Mouse (Mus musculus): ENCODE data around the gene Spr. TPM values are rescaled to one million over a fixed set of nuclear protein-coding genes. Genes with fewer than 3 reads are reported as not detected.
"Not testable (repeated sequence)": the region's sequence is repeated elsewhere in the genome, so short reads cannot be mapped to it uniquely, and the experiment has no call there.

Spr gene
- 39.5 and 41.4 TPM in 2 replicates for polyA plus RNA-seq (2015; fragmentation: Nextera tagmentation; extraction: Ambion mirVana)

GRCm38 (mm10) chr6:85137217-85138035 lies at the start of gene Spr:
TSS of gene Spr (minus strand) at chr6:85137766.
- H3K9me3 ChIP-seq, result no peaks in the 10 kb centered on the region
- H3K4me3 ChIP-seq, result peak within 1 kb of the TSS; percentile 82
- under 1% methylated on average over 49 of the region's 49 CpGs for WGBS
- peak within 1 kb of the TSS; percentile 92 for H3K27ac ChIP-seq
- ATAC-seq (ENCODE audit: low FRiP score, low read depth), result peak; percentile 94
- H3K4me2 ChIP-seq (replicated peaks), result peak within 1 kb of the TSS; percentile 63
- H3K9ac ChIP-seq, result peak within 1 kb of the TSS; percentile 89
- H3K4me1 ChIP-seq, result peaks cover 5% of the 10 kb centered on the region
- no peaks in the 10 kb centered on the region for H3K27me3 ChIP-seq
- peaks cover 16% of the 10 kb centered on the region for H3K36me3 ChIP-seq

GRCm38 (mm10) chr6:85186744-85187059 lies 49.1 kb upstream of the Spr start:
- Histone ChIP-seq H3K4me2 (replicated peaks) (peak overlapping the region; percentile 72), H3K9me3 (no peaks in the 10 kb centered on the region), H3K36me3 (no peaks in the 10 kb centered on the region), H3K27ac (no peak overlapping the region), H3K9ac (no peak overlapping the region), H3K4me3 (peak overlapping the region; percentile 39), H3K27me3 (peaks cover 91% of the 10 kb centered on the region), H3K4me1 (peaks cover 44% of the 10 kb centered on the region)
- no peak for ATAC-seq (ENCODE audit: low FRiP score, low read depth)
- WGBS, result 3% methylated on average over 15 of the region's 15 CpGs

GRCm38 (mm10) chr6:85186033-85186743 lies 48.6 kb upstream of the Spr start:
- Histone ChIP-seq H3K4me3 (peak overlapping the region; percentile 39), H3K9ac (no peak overlapping the region)

DNA sequence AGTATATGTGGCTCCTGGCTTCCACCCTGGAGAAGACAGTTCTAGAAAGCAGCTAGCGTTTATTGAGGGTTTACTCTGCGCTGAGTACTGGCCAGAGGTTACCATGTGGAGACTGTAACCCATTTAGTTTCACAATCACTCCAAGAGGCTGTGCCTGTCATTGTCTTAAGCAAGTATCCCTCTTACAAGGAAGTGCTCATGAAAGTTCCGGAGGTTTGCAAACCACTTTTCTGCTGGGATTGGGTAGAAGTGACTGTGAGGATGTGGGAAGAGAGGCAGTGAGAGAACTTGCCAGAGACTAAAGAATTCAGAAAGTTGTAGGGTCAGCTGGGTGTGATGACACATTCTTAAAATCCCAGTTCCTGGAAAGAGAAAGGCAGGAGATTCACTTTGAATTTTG lies 46.4 kb upstream of the Spr start:
- Histone ChIP-seq H3K4me2 (replicated peaks) (no peak overlapping the region), H3K27me3 (peaks cover 80% of the 10 kb centered on the region), H3K4me1 (peaks cover 26% of the 10 kb centered on the region), H3K4me3 (no peak overlapping the region), H3K9me3 (no peaks in the 10 kb centered on the region), H3K9ac (no peak overlapping the region), H3K36me3 (no peaks in the 10 kb centered on the region), H3K27ac (no peak overlapping the region)
- 44% methylated on average over 3 of the region's 3 CpGs for WGBS
- no peak for ATAC-seq (ENCODE audit: low FRiP score, low read depth)

More at GRCm38 (mm10) chr6:85186033-85186743, 48.6 kb upstream of the Spr start:
- no peak for ATAC-seq (ENCODE audit: low FRiP score, low read depth)
- Histone ChIP-seq H3K4me1 (peaks cover 44% of the 10 kb centered on the region), H3K4me2 (replicated peaks) (peak overlapping the region; percentile 72), H3K27ac (no peak overlapping the region), H3K9me3 (no peaks in the 10 kb centered on the region), H3K36me3 (no peaks in the 10 kb centered on the region), H3K27me3 (peaks cover 91% of the 10 kb centered on the region)
- 2% methylated on average over 33 of the region's 33 CpGs for WGBS

GRCm38 (mm10) chr6:85180036-85180435 lies 42.5 kb upstream of the Spr start:
- Histone ChIP-seq H3K9me3 (no peaks in the 10 kb centered on the region), H3K27me3 (peaks cover 50% of the 10 kb centered on the region), H3K9ac (no peak overlapping the region), H3K4me1 (no peaks in the 10 kb centered on the region), H3K4me2 (replicated peaks) (no peak overlapping the region), H3K4me3 (no peak overlapping the region), H3K36me3 (no peaks in the 10 kb centered on the region), H3K27ac (no peak overlapping the region)
- 60% methylated on average over 2 of the region's 2 CpGs for WGBS
- ATAC-seq (ENCODE audit: low FRiP score, low read depth), result no peak

DNA sequence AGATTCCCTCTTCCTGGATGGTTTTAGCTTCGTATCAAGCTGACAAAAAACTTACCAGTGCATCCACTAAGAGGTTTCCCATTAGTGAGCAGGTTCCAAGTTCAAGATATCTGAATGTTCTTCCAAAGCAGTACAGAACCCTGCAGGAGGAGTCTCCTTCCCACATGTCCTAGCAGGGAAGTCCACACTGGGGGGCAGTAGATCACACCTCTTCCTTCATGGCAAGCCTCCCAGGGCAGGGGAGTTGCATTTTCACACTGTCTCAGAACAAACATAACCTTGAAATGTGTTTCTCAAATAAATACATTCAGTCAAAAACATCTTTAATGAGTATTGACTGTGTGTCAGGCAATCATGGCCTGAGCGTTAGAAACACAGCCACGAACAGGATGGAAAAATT lies 42.0 kb upstream of the Spr start:
- Histone ChIP-seq H3K27ac (no peak overlapping the region), H3K9ac (no peak overlapping the region), H3K4me2 (replicated peaks) (no peak overlapping the region), H3K4me1 (no peaks in the 10 kb centered on the region), H3K36me3 (no peaks in the 10 kb centered on the region), H3K4me3 (no peak overlapping the region), H3K27me3 (peaks cover 51% of the 10 kb centered on the region), H3K9me3 (no peaks in the 10 kb centered on the region)
- ATAC-seq (ENCODE audit: low FRiP score, low read depth), result no peak
- 74% methylated on average over 3 of the region's 3 CpGs for WGBS

DNA sequence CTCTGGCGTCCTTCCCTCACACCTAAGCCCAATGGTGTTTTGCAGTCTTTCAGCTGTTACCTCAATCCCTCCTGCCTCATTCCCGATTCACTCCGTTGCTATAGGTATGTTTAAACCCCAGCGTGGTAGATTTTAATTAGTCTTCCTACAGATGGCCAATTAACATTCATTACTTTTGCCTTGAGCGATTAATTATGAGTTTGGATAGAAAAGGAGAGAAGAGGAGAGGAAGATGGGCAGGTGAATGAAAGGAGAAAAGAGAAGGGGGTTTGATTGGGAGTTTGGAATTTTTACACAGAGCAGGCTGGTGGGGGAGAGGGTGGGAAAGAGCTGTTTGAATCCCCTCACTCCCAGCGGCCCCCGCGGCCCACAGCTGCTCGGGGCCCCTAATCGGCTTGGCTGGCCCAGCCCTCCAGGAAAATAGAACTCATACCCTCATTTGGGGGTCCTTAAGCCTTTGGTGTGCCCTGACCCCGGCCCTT lies 27.9 kb upstream of the Spr start:
- Histone ChIP-seq H3K9ac (peak overlapping the region; percentile 25; the same call in 1 of the 2 replicates), H3K27me3 (no peaks in the 10 kb centered on the region), H3K4me3 (no peak overlapping the region), H3K4me2 (replicated peaks) (no peak overlapping the region), H3K27ac (no peak overlapping the region), H3K4me1 (peaks cover 7% of the 10 kb centered on the region; the same call in 1 of the 2 replicates), H3K9me3 (no peaks in the 10 kb centered on the region), H3K36me3 (no peaks in the 10 kb centered on the region)
- no peak for ATAC-seq (ENCODE audit: low FRiP score, low read depth)
- WGBS, result 33% methylated on average over 11 of the region's 11 CpGs

DNA sequence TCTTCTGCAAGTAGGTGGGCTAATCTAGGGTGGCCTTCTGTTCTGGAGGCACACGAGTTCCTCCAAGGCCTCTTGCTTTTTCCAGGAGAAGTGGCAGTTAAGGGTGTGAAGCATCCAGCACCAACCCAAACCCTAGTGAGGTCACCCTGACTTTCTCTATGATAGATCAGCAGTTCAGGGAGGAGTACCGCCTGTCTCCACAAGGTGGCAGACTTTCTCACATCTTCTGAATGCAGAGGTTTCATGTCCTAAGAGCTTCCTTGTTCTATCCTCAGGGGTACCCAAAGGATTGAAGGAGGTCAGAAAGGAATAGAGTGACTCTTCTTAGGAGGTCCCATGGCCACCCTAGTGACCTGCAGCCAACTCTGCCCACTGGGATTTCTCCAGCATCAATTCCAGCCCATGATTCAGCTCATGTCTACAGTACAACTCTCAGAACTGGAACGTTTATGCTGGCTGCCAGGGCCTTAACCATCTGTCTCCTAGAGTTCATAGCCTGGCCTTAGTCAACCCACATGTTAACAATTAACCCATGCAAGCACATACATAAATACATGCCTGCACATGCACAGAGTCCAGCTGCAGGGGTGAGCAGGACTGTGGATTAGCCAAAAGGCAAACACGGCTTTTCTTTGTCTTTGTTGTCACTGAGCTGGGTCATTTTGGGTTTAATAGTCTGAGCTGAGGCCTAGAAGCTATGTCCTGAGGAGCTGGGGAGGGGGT lies 22.8 kb upstream of the Spr start:
- Histone ChIP-seq H3K4me2 (replicated peaks) (no peak overlapping the region), H3K27me3 (no peaks in the 10 kb centered on the region), H3K9me3 (no peaks in the 10 kb centered on the region), H3K27ac (no peak overlapping the region), H3K4me1 (peaks cover 11% of the 10 kb centered on the region), H3K9ac (no peak overlapping the region), H3K36me3 (no peaks in the 10 kb centered on the region), H3K4me3 (no peak overlapping the region)
- no peak for ATAC-seq (ENCODE audit: low FRiP score, low read depth)
- 33% methylated on average over 4 of the region's 4 CpGs for WGBS

DNA sequence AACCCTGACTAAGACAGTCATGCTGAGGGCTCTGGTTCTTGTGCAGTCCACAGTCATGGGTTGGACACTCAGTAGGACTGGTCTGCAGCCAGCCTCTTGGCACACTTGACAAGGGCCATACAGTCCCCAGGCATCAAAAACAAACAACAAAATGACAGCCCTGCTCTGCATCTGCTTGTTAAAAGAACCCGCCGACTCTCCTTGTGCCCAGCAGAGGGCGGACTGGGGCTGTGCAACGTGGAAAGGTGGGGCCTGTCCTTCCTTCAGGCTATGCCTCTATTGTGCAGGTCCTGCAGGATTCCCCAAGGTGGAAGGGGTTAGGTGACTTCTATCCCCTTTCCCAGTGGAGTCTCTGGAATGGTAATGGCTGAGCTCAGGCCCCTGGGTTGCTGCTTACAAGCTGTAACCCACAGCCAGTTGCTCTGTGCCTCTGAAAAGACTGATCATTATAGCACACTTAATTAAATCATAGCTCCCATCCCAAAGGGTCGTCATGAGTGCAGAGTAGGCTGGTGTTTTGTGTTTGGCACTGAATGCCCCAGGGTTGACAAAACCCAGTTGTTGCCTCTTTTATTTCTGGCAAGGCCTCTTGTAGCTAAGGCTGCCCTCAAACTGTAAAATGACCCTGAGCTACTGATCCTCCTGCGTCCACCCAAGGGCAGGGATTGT lies 21.7 kb upstream of the Spr start:
- H3K4me2 ChIP-seq (replicated peaks); H3K36me3 ChIP-seq; H3K4me3 ChIP-seq; H3K9ac ChIP-seq; ATAC-seq (ENCODE audit: low FRiP score, low read depth); H3K9me3 ChIP-seq; H3K27me3 ChIP-seq; H3K27ac ChIP-seq: not testable (repeated sequence)
- 22% methylated on average over 6 of the region's 6 CpGs for WGBS
- H3K4me1 ChIP-seq, result peaks cover 17% of the 10 kb centered on the region

- not testable (repeated sequence) for H3K9ac ChIP-seq; H3K27me3 ChIP-seq; H3K4me2 ChIP-seq (replicated peaks); H3K4me3 ChIP-seq; H3K9me3 ChIP-seq; H3K27ac ChIP-seq; ATAC-seq (ENCODE audit: low FRiP score, low read depth); H3K36me3 ChIP-seq
- WGBS, result 72% methylated on average over 4 of the region's 4 CpGs
- peaks cover 22% of the 10 kb centered on the region for H3K4me1 ChIP-seq
Measured at GRCm38 (mm10) chr6:85158040-85158804, 20.7 kb upstream of the Spr start.

- H3K27me3 ChIP-seq; H3K4me2 ChIP-seq (replicated peaks); ATAC-seq (ENCODE audit: low FRiP score, low read depth); H3K9ac ChIP-seq; H3K9me3 ChIP-seq; H3K36me3 ChIP-seq; H3K27ac ChIP-seq; H3K4me3 ChIP-seq: not testable (repeated sequence)
- peaks cover 22% of the 10 kb centered on the region for H3K4me1 ChIP-seq
- WGBS, result 75% methylated on average over 2 of the region's 2 CpGs
Measured at GRCm38 (mm10) chr6:85156551-85156950, 19.0 kb upstream of the Spr start.
